Mouse (Mus musculus): ENCODE results near the gene Tcea3.

GRCm38 (mm10) chr4:136255919-136256318, 8.4 kb downstream of the Tcea3 start:
- no peak for TF ChIP-seq POLR2A (IDR thresholded peaks at IDR 0.05; ENCODE audit: insufficient read depth, low read length)
- TF ChIP-seq CTCF (IDR thresholded peaks at IDR 0.05; ENCODE audit: low read depth, low read length) = no peak
- no peak for TF ChIP-seq EP300 (IDR thresholded peaks at IDR 0.05; ENCODE audit: insufficient read depth, low read depth, low read length)
